Mouse (Mus musculus) heart, adult 2 months (tissue): ENCODE measurements around the gene Nhp2. TPM values are rescaled to one million over a fixed set of nuclear protein-coding genes. Genes with fewer than 3 reads are reported as not detected.

Experiments
- DNase-seq, 2 experiments: peaks; one replicate each; pipeline ENCODE4 v3.0.0; 2021
- H3K27ac ChIP-seq: fragments of 200-600 bp; 2 replicates; pipeline ENCODE4 v1.8.1; 2022
- H3K27me3 ChIP-seq: fragments of 200-500 bp; 2 replicates; pipeline ENCODE4 v1.6.1; 2012; ENCODE audit warnings: mild to moderate bottlenecking, low read length, inconsistent platforms, mixed read lengths; ENCODE audit not compliant: control insufficient read depth, insufficient read depth
- H3K36me3 ChIP-seq: fragments of 200-500 bp; 2 replicates; pipeline ENCODE4 v1.6.1; 2012; ENCODE audit warnings: low read length, inconsistent platforms; ENCODE audit not compliant: control insufficient read depth, insufficient read depth
- H3K4me1 ChIP-seq: fragments of 200-500 bp; 2 replicates; pipeline ENCODE4 v1.6.1; 2011; ENCODE audit warnings: low read length; ENCODE audit not compliant: control insufficient read depth, insufficient read depth
- H3K4me3 ChIP-seq: fragments of 200-600 bp; 2 replicates; pipeline ENCODE4 v1.8.1; 2022
- H3K79me2 ChIP-seq: fragments of 200-500 bp; replicated peaks from 2 replicates; pipeline ENCODE4 v1.6.1; 2012; ENCODE audit warnings: mild to moderate bottlenecking, inconsistent platforms, low read length, moderate library complexity, mixed read lengths; ENCODE audit not compliant: control insufficient read depth, insufficient read depth
- H3K9ac ChIP-seq: fragments of 200-500 bp; 2 replicates; pipeline ENCODE4 v1.6.1; 2012; ENCODE audit warnings: low read depth, mild to moderate bottlenecking, control low read depth, inconsistent platforms, low read length, mixed read lengths
- CTCF ChIP-seq: fragments of 200-600 bp; IDR thresholded peaks from 2 replicates; pipeline ENCODE4 v1.8.1; 2022; ENCODE audit warnings: antibody characterized with exemption, mild to moderate bottlenecking, moderate library complexity
- EP300 ChIP-seq: fragments of 200-500 bp; IDR thresholded peaks from 2 replicates; pipeline ENCODE4 v1.6.1; 2011; ENCODE audit warnings: low read depth, low read length, control low read depth; ENCODE audit not compliant: insufficient read depth
- POLR2A ChIP-seq: fragments of 200-500 bp; IDR thresholded peaks from 2 replicates; pipeline ENCODE4 v1.6.1; 2011; ENCODE audit warnings: mild to moderate bottlenecking, low read depth, low read length, control low read depth; ENCODE audit not compliant: insufficient read depth
- WGBS: fragments of 180-500 bp; shearing (Covaris S2); methylation state at CpG from one replicate; pipeline ENCODE4 v1.1.7; 2018; 5-methylcytosine and 5-hydroxymethylcytosine counted together
- intact Hi-C: fragments of 180-260 bp; cut with DNase I; formaldehyde crosslinking; loops from one replicate; pipeline ENCODE4 v1.15.1; 2025
- polyA plus RNA-seq: library from polyadenylated mRNA; depleted of rRNA; stranded (reverse); fragments of >200 nt; gene quantifications from 2 replicates; pipeline ENCODE4 v1.2.3, GENCODE M21; 2012
- total RNA-seq, 2 experiments: library from RNA; stranded (reverse); gene quantifications; 2 replicates each; pipeline ENCODE4 v1.2.3; 2021

The Nhp2 gene
- total and polyA plus RNA-seq, 3 experiments = 18.4 to 24.8 (median 19.0) TPM

GRCm38 (mm10) chr11:51584431-51585248 lies 34.9 kb upstream of the Nhp2 start, which contains the start of gene Phykpl:
Phykpl (plus strand) TSS chr11:51584757.
- H3K79me2 ChIP-seq = no peaks in the 10 kb centered on the region; the same call in 1 of the 2 replicates
- intact Hi-C loops = loop anchor here (2.0 kb wide), 1 partner anchor 22 kb away; the partner anchor contains the start of gene Hnrnpab
- H3K4me1 ChIP-seq = peaks cover 9% of the 10 kb centered on the region
- TF ChIP-seq CTCF (peak; percentile 57), POLR2A (peak; percentile 99), EP300 (peak; percentile 85)
- H3K9ac ChIP-seq = peak within 1 kb of the TSS; percentile 91
- H3K36me3 ChIP-seq = no peaks in the 10 kb centered on the region
- peak within 1 kb of the TSS; percentile 99 for H3K27ac ChIP-seq
- under 1% methylated on average over 59 of the region's 59 CpGs for WGBS
- DNase-seq = peak; percentile 98 to 100
- no peaks in the 10 kb centered on the region for H3K27me3 ChIP-seq
- peak within 1 kb of the TSS; percentile 76 for H3K4me3 ChIP-seq

- intact Hi-C loops = loop anchor here (2.0 kb wide), 1 partner anchor 21 kb away; the partner anchor contains the start of gene Hnrnpab
- WGBS = 43% methylated on average over 8 of the region's 8 CpGs
- Histone ChIP-seq H3K27me3 (no peaks in the 10 kb centered on the region), H3K27ac (no peak overlapping the region), H3K79me2 (no peaks in the 10 kb centered on the region; the same call in 1 of the 2 replicates), H3K9ac (no peak overlapping the region; the same call in 1 of the 2 replicates), H3K4me1 (peaks cover 9% of the 10 kb centered on the region), H3K4me3 (peak overlapping the region; percentile 76), H3K36me3 (no peaks in the 10 kb centered on the region)
- DNase-seq = no peak
- TF ChIP-seq CTCF = no peak
- no peak for TF ChIP-seq EP300
- no peak for TF ChIP-seq POLR2A
Measured at GRCm38 (mm10) chr11:51585608-51586252, 33.8 kb upstream of the Nhp2 start.

GRCm38 (mm10) chr11:51586411-51586810 lies 33.1 kb upstream of the Nhp2 start:
- Histone ChIP-seq H3K4me3 (no peak overlapping the region), H3K27ac (no peak overlapping the region), H3K4me1 (peaks cover 9% of the 10 kb centered on the region), H3K9ac (no peak overlapping the region), H3K79me2 (no peaks in the 10 kb centered on the region; the same call in 1 of the 2 replicates), H3K36me3 (no peaks in the 10 kb centered on the region), H3K27me3 (no peaks in the 10 kb centered on the region)
- WGBS = 91% methylated on average over 13 of the region's 13 CpGs
- TF ChIP-seq CTCF (no peak), POLR2A (no peak), EP300 (no peak)
- no peak for DNase-seq
- intact Hi-C loops = no loop called here

- no peak for DNase-seq
- no peak overlapping the region for H3K27ac ChIP-seq
- 95% methylated on average over 1 of the region's 1 CpGs for WGBS
- TF ChIP-seq CTCF (no peak), POLR2A (no peak), EP300 (no peak)
- H3K4me1 ChIP-seq = peaks cover 9% of the 10 kb centered on the region
- no peak overlapping the region for H3K9ac ChIP-seq
- H3K79me2 ChIP-seq = no peaks in the 10 kb centered on the region; the same call in 1 of the 2 replicates
- H3K36me3 ChIP-seq = no peaks in the 10 kb centered on the region
- H3K4me3 ChIP-seq = no peak overlapping the region
- intact Hi-C loops = no loop called here
- H3K27me3 ChIP-seq = no peaks in the 10 kb centered on the region
Measured at GRCm38 (mm10) chr11:51587059-51587458, 32.5 kb upstream of the Nhp2 start.

- no peak overlapping the region for H3K27ac ChIP-seq
- TF ChIP-seq EP300 = no peak
- no peak for TF ChIP-seq CTCF
- TF ChIP-seq POLR2A = no peak
- H3K4me1 ChIP-seq = peaks cover 6% of the 10 kb centered on the region
- no peak overlapping the region for H3K4me3 ChIP-seq
- DNase-seq = no peak
- H3K9ac ChIP-seq = no peak overlapping the region
- H3K79me2 ChIP-seq = no peaks in the 10 kb centered on the region; the same call in 1 of the 2 replicates
- whole genome bisulfite sequencing = 98% methylated on average over 3 of the region's 3 CpGs
- intact Hi-C loops = no loop called here
- no peaks in the 10 kb centered on the region for H3K27me3 ChIP-seq
- peaks cover 2% of the 10 kb centered on the region; the same call in 1 of the 2 replicates for H3K36me3 ChIP-seq
Measured at GRCm38 (mm10) chr11:51588833-51589232, 30.7 kb upstream of the Nhp2 start.
